In the genomic region with DNA sequence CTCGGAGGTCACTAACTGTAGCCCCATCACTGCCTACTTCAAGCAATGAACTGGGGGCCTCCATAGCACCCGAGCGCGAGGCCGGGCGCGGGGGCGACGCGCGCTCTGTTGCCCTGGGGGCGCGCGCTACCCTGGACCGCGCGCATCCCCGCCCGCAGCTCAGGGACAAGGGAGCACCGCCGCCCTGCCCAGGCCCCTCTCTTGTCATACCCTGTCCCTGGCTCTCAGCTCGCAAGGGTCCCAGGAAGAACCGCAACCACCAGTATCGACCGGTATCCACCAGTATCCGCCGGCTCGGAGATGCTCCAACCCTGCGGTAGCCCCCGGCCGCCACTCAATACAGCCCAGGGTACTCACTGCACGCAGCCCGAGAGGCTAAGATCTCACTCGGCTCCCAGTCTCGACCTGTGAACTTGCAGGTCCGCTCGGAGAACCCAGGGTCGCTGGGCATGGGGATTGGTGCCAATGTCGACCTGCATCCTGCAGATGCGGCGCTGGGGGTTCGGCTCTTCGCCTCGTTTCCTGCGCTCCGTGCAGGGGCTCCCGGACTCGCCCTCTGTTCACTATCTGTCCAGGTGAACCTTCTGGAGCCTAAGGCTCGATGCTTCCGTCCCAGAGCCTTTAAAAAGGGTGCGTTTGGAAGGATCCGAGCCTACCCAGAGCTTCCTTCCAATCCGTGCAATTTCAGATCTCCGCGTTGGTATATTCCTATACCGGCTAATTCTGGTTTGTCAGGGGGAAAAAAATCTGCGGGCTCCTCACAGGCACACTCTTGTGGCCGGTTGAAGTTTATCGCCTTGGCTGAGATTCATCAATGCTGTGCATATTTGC, we compare ENCODE assay signal across 8 mouse cellular contexts. TPM values are rescaled to one million over a fixed set of nuclear protein-coding genes. Genes with fewer than 3 reads are reported as not detected.
DNase-seq lines count a peak whose midpoint lies in the region; ATAC-seq and TF ChIP-seq lines count a peak whose summit lies in the region.

TSS of gene Slc16a14 (minus strand) at position 632 of the 831 bp plus-strand sequence.

- H3K4me1 ChIP-seq in lung, adult 2 months (ENCODE audit: control insufficient read depth, insufficient read depth, low read length): peaks cover 4% of the 10 kb centered on the region
- peaks cover 6% of the 10 kb centered on the region; the same call in 1 of the 2 replicates for H3K4me1 ChIP-seq in kidney, adult 2 months (ENCODE audit: control insufficient read depth, insufficient read depth, low read length)
- H3K4me1 ChIP-seq in neural tube, embryonic 11.5 days (ENCODE audit: control insufficient read depth, insufficient read depth, low read length): no peaks in the 10 kb centered on the region

- H3K9me3 ChIP-seq in neural tube, embryonic 11.5 days (ENCODE audit: control insufficient read depth, low read length): no peaks in the 10 kb centered on the region

- H3K27ac ChIP-seq in kidney, adult 2 months (ENCODE audit: insufficient read depth, low read depth, low read length): peak within 1 kb of the TSS; percentile 71
- H3K27ac ChIP-seq in neural tube, embryonic 11.5 days (ENCODE audit: low read depth, low read length): 0 out of 2 replicates have a peak within 1 kb of the TSS, but pooled peaks have one; percentile 31

- intact Hi-C loops in left cerebral cortex, postnatal 4 days (cut with DNase I): no loop called here

- H3K36me3 ChIP-seq in kidney, adult 2 months (ENCODE audit: control insufficient read depth, insufficient read depth, low read length): no peaks in the 10 kb centered on the region
- H3K36me3 ChIP-seq in neural tube, embryonic 11.5 days (ENCODE audit: control insufficient read depth, insufficient read depth, low read length): no peaks in the 10 kb centered on the region

- H3K9ac ChIP-seq in neural tube, embryonic 11.5 days (ENCODE audit: low read length): peak within 1 kb of the TSS; percentile 77

- H3K27me3 ChIP-seq in kidney, adult 2 months (replicated peaks; ENCODE audit: control insufficient read depth, insufficient read depth, low read length): no peaks in the 10 kb centered on the region
- peaks cover 6% of the 10 kb centered on the region; the same call in 1 of the 2 replicates for H3K27me3 ChIP-seq in neural tube, embryonic 11.5 days (ENCODE audit: control insufficient read depth, insufficient read depth, low read length)

- 1% methylated on average over 59 of the region's 59 CpGs for WGBS in lung, adult 2 months
- WGBS in kidney, adult 2 months: 1% methylated on average over 59 of the region's 59 CpGs
- WGBS in neural tube, embryonic 11.5 days: under 1% methylated on average over 59 of the region's 59 CpGs

- ATAC-seq in frontal cortex, adult (ENCODE audit: low TSS enrichment): peak; percentile 66
- ATAC-seq in neural tube, embryonic 11.5 days (ENCODE audit: insufficient read depth, low FRiP score, low TSS enrichment): peak; percentile 87

- H3K4me2 ChIP-seq in neural tube, embryonic 11.5 days (ENCODE audit: low read depth): peak within 1 kb of the TSS; percentile 72

- TF ChIP-seq CTCF in lung, adult 2 months (IDR thresholded peaks at IDR 0.05; ENCODE audit: insufficient read depth, low read length): no peak
- no peak for TF ChIP-seq CTCF in kidney, adult 2 months (conservative IDR thresholded peaks at IDR 0.05; ENCODE audit: insufficient read depth, insufficient read length, low read depth, low read length)

- DNase-seq in lung, adult 2 months: peak; percentile 9
- no peak for DNase-seq in lung, postnatal 14 days
- DNase-seq in cerebellum, adult 8-10 months: peak; percentile 55
- DNase-seq in kidney, adult 2 months: peak; percentile 64
- DNase-seq in left cerebral cortex, postnatal 4 days: peak; percentile 53
- DNase-seq in neural tube, embryonic 11.5 days (ENCODE audit: low spot score): peak; percentile 77
- no peak for DNase-seq in spleen, postnatal 14 days (ENCODE audit: low spot score in 2 of 2)

- peak within 1 kb of the TSS; percentile 20 for H3K4me3 ChIP-seq in lung, adult 2 months (replicated peaks; ENCODE audit: extremely low read depth, low read depth, low read length)
- H3K4me3 ChIP-seq in kidney, adult 2 months (ENCODE audit: insufficient read depth, low read depth, low read length): peak within 1 kb of the TSS; percentile 57
- peak within 1 kb of the TSS; percentile 59 for H3K4me3 ChIP-seq in neural tube, embryonic 11.5 days (ENCODE audit: low read depth, low read length)

- no peak for TF ChIP-seq POLR2A in lung, adult 2 months (IDR thresholded peaks at IDR 0.05; ENCODE audit: borderline replicate concordance, extremely low read depth, low read depth, low read length)
- no peak for TF ChIP-seq POLR2A in kidney, adult 2 months (IDR thresholded peaks at IDR 0.05; ENCODE audit: low read depth, low read length)

RNA-seq across cellular contexts. Expression of gene Slc16a14, which starts in this region (rescaled TPM):
- 0.06 and 0.15 TPM in 2 replicates for polyA plus RNA-seq in lung, adult 2 months (2012; rRNA removed)
- 27.6 and 31.2 TPM in 2 replicates for polyA plus RNA-seq in kidney, adult 2 months (2012; rRNA removed)
- total RNA-seq in left cerebral cortex, postnatal 4 days (2021): 10 to 100 TPM; 27.8 to 28.4 TPM
- polyA plus RNA-seq in neural tube, embryonic 11.5 days (2014; fragmentation: Nextera tagmentation; extraction: Ambion mirVana): 1.2 and 2.4 TPM in 2 replicates

Comparison
In these comparisons a context has a peak if more than half of its experiments do, and no peak if none do; other contexts are left out.
1. Peak in DNase-seq and H3K4me3 ChIP-seq in lung, adult 2 months; RNA of the gene not detected or under 1 TPM.
2. DNase-seq: peak in cerebellum, adult 8-10 months (single experiment), kidney, adult 2 months (single experiment), left cerebral cortex, postnatal 4 days (single experiment) and neural tube, embryonic 11.5 days (single experiment); none in lung, postnatal 14 days (single experiment) and spleen, postnatal 14 days (0 of 2).
3. Peak in every context shown above with its lines, with median percentiles within 50 percentile points of each other: H3K4me3 ChIP-seq.